Mouse (Mus musculus) lung, postnatal 0 days (tissue): ENCODE data around the gene Zmym3.

Source experiments
- CTCF ChIP-seq: IDR thresholded peaks from 2 replicates; pipeline ENCODE4 v1.5.1; 2016; ENCODE audit warnings: antibody characterized with exemption, mild to moderate bottlenecking
- EP300 ChIP-seq: IDR thresholded peaks from 2 replicates; pipeline ENCODE4 v1.6.1; 2016; ENCODE audit warnings: antibody characterized with exemption, mild to moderate bottlenecking, control low read depth

- TF ChIP-seq EP300 (no peak), CTCF (no peak)
Measured at GRCm38 (mm10) chrX:101396459-101396858, 24.2 kb downstream of the Zmym3 start.
